Mouse (Mus musculus): ENCODE measurements around the gene Tmem222. TPM values are rescaled to one million over a fixed set of nuclear protein-coding genes. Genes with fewer than 3 reads are reported as not detected.
A peak's percentile ranks its signal among the peaks of the same experiment; 100 is the strongest.

The Tmem222 gene
- polyA plus RNA-seq, 1 experiment from 2014 or later, result 86.4 TPM

DNA sequence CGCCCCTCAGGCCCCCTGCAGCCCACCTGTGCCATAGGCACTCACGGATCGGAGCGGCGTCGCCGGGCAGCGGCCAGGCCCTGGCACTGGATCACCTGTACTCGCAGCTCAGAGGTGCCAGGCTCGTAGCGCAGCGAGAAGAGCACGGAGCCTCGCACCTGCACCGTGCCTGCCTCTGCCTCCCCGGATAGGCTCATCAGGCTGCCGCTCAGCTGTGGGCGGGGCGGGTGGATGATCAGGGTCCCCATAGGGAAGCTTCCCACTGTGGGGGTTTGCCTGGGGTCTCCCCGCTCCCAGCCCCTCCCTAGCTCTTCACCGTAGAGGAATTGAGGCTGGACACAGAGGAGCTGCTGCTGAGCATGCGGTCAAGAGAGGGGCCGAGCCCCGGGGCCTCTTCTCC lies 20.8 kb downstream of the Tmem222 start:
- H3K27ac ChIP-seq (replicated peaks; ENCODE audit: low read depth, low read length), result no peak overlapping the region
- ATAC-seq (ENCODE audit: insufficient number of reproducible peaks, low FRiP score, low TSS enrichment, low read depth), result no peak
- no peak for DNase-seq (ENCODE audit: low spot score)
- H3K9me3 ChIP-seq (ENCODE audit: control insufficient read depth, low read length), result no peaks in the 10 kb centered on the region
- H3K9ac ChIP-seq (ENCODE audit: low read length), result no peak overlapping the region
- H3K4me3 ChIP-seq (ENCODE audit: low read depth, low read length), result no peak overlapping the region
- peaks cover 3% of the 10 kb centered on the region; the same call in 1 of the 2 replicates for H3K4me1 ChIP-seq (ENCODE audit: control insufficient read depth, insufficient read depth, low read length)
- no peak overlapping the region for H3K4me2 ChIP-seq (ENCODE audit: low read depth, severe bottlenecking)
- no peaks in the 10 kb centered on the region for H3K36me3 ChIP-seq (ENCODE audit: control insufficient read depth, insufficient read depth, low read length)
- WGBS, result 13% methylated on average over 24 of the region's 24 CpGs
- H3K27me3 ChIP-seq (ENCODE audit: control insufficient read depth, insufficient read depth, low read length), result peaks cover 18% of the 10 kb centered on the region

DNA sequence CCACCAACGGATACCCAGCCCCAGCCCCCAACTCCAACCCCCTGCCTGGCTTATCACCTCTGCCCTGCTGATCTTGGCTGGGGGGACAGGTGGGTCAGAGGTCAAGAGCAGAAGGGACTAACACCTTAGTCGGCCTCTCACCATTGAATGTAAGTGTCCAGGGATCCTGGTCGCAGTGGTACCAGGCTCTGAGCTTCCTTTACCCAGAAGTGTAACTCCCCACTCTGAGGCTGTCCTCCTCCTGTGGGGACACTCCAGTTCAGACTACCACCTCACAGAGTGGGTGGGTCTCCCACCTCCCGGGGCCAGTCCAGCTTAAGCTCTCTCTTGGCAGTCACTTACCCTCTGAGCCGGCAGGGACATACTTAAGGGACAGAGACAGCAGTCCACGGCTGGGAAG lies 22.2 kb downstream of the Tmem222 start:
- ATAC-seq (ENCODE audit: insufficient number of reproducible peaks, low FRiP score, low TSS enrichment, low read depth), result no peak
- Histone ChIP-seq H3K9me3 (ENCODE audit: control insufficient read depth, low read length) (no peaks in the 10 kb centered on the region), H3K4me2 (ENCODE audit: low read depth, severe bottlenecking) (no peak overlapping the region), H3K4me1 (ENCODE audit: control insufficient read depth, insufficient read depth, low read length) (0 out of 2 replicates have a peak, but pooled peaks cover 2% of the 10 kb centered on the region), H3K27me3 (ENCODE audit: control insufficient read depth, insufficient read depth, low read length) (peaks cover 30% of the 10 kb centered on the region), H3K9ac (ENCODE audit: low read length) (no peak overlapping the region), H3K4me3 (ENCODE audit: low read depth, low read length) (no peak overlapping the region), H3K36me3 (ENCODE audit: control insufficient read depth, insufficient read depth, low read length) (no peaks in the 10 kb centered on the region; the same call in 1 of the 2 replicates), H3K27ac (replicated peaks; ENCODE audit: low read depth, low read length) (no peak overlapping the region)
- 65% methylated on average over 6 of the region's 6 CpGs for WGBS
- DNase-seq (ENCODE audit: low spot score), result no peak

DNA sequence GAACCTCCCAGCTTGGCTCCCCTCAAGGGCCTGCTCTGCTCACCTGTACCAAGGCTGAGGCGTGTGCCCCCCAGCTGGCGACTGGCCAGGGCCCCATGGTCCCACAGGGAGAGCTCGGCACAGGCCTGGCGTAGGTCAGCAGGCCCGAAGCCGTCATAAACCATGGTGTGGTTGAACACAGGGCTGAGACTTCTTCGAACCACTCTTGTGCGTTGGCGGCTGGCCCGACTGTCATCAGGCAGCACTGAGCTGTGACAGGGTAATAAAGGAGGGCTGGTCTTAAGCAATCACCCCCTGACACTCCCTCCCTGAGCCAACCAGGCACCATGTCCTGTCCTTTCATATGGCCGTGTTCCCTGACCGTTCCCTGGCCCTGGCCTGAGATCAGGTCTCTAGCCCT lies 24.2 kb downstream of the Tmem222 start:
- no peak overlapping the region for H3K4me2 ChIP-seq (ENCODE audit: low read depth, severe bottlenecking)
- H3K36me3 ChIP-seq (ENCODE audit: control insufficient read depth, insufficient read depth, low read length), result no peaks in the 10 kb centered on the region; the same call in 1 of the 2 replicates
- peaks cover 41% of the 10 kb centered on the region for H3K27me3 ChIP-seq (ENCODE audit: control insufficient read depth, insufficient read depth, low read length)
- H3K9ac ChIP-seq (ENCODE audit: low read length), result no peak overlapping the region
- no peak for DNase-seq (ENCODE audit: low spot score)
- H3K4me1 ChIP-seq (ENCODE audit: control insufficient read depth, insufficient read depth, low read length), result 0 out of 2 replicates have a peak, but pooled peaks cover 2% of the 10 kb centered on the region
- H3K4me3 ChIP-seq (ENCODE audit: low read depth, low read length), result no peak overlapping the region
- H3K27ac ChIP-seq (replicated peaks; ENCODE audit: low read depth, low read length), result no peak overlapping the region
- 57% methylated on average over 12 of the region's 12 CpGs for WGBS
- ATAC-seq (ENCODE audit: insufficient number of reproducible peaks, low FRiP score, low TSS enrichment, low read depth), result no peak
- no peaks in the 10 kb centered on the region for H3K9me3 ChIP-seq (ENCODE audit: control insufficient read depth, low read length)

DNA sequence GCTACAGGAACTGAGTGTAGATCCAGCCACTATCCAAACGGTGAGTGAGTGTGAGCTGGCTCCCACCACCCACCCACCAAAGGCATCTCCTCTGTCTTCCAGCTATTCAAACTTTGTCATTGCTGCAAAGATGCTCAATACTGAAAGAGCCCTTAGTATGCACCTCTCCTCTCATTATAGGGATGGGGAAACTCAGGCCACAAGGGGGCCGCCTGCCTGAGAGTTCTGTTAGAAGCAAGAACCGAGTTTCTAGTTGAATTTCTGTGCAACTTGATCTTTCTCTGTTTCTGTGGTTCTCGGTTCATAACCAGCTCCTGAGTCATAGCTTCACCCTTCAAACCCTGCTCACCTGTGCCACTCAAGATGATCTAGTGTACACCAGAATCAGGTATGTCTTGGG lies 25.5 kb downstream of the Tmem222 start:
- peaks cover 5% of the 10 kb centered on the region for H3K4me1 ChIP-seq (ENCODE audit: control insufficient read depth, insufficient read depth, low read length)
- DNase-seq (ENCODE audit: low spot score) (peak; percentile 45), ATAC-seq (ENCODE audit: insufficient number of reproducible peaks, low FRiP score, low TSS enrichment, low read depth) (no peak)
- H3K9ac ChIP-seq (ENCODE audit: low read length), result no peak overlapping the region
- WGBS, result 28% methylated on average over 4 of the region's 4 CpGs
- no peak overlapping the region for H3K4me3 ChIP-seq (ENCODE audit: low read depth, low read length)
- no peak overlapping the region for H3K4me2 ChIP-seq (ENCODE audit: low read depth, severe bottlenecking)
- H3K36me3 ChIP-seq (ENCODE audit: control insufficient read depth, insufficient read depth, low read length), result no peaks in the 10 kb centered on the region; the same call in 1 of the 2 replicates
- H3K9me3 ChIP-seq (ENCODE audit: control insufficient read depth, low read length), result no peaks in the 10 kb centered on the region
- peaks cover 47% of the 10 kb centered on the region for H3K27me3 ChIP-seq (ENCODE audit: control insufficient read depth, insufficient read depth, low read length)
- H3K27ac ChIP-seq (replicated peaks; ENCODE audit: low read depth, low read length), result no peak overlapping the region

DNA sequence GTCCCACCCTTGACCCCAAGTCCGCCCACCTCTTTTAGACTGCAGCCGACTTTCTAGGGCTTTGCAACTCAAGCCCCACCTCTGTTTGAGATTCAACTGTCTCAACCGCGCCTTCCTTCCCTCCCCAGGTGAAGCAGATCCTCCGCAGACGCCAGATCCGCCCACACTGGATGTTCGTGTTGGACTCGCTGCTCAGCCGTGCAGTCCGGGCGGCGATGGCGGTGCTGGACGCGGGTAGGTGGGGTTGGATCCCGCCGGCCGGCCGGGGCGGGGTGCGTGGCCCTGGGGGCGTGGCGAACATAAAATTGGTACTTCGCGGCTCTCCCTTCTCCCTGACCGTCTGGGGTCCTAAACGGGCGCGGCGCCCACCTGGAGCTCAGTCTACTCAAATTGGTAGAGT lies 26.4 kb downstream of the Tmem222 start:
- Histone ChIP-seq H3K27ac (replicated peaks; ENCODE audit: low read depth, low read length) (no peak overlapping the region), H3K9me3 (ENCODE audit: control insufficient read depth, low read length) (no peaks in the 10 kb centered on the region), H3K4me3 (ENCODE audit: low read depth, low read length) (peak overlapping the region; percentile 35), H3K9ac (ENCODE audit: low read length) (peak overlapping the region; percentile 40), H3K36me3 (ENCODE audit: control insufficient read depth, insufficient read depth, low read length) (no peaks in the 10 kb centered on the region; the same call in 1 of the 2 replicates), H3K4me2 (ENCODE audit: low read depth, severe bottlenecking) (peak overlapping the region; percentile 51), H3K4me1 (ENCODE audit: control insufficient read depth, insufficient read depth, low read length) (peaks cover 8% of the 10 kb centered on the region), H3K27me3 (ENCODE audit: control insufficient read depth, insufficient read depth, low read length) (peaks cover 51% of the 10 kb centered on the region)
- 1% methylated on average over 31 of the region's 31 CpGs for WGBS
- no peak for ATAC-seq (ENCODE audit: insufficient number of reproducible peaks, low FRiP score, low TSS enrichment, low read depth)
- DNase-seq (ENCODE audit: low spot score), result peak; percentile 61

DNA sequence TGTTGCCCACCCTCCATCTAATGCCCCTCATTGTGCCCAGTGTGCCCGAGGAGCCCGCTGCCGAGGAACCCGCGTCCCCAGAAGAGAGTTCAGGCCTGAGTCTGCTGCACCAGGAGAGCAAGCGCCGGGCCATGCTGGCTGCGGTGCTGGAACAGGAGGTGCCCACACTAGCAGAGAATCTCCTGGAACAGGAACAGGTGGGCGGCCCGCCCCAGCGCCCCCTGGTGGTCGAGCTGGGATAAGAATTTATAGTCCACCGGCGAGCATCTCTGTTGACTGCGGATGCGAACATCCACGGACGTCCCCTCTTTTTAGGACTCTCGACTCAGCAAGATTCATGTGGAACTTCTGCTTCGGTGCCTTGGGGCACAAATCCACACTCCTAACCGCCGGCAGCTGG lies 27.0 kb downstream of the Tmem222 start:
- peaks cover 48% of the 10 kb centered on the region for H3K27me3 ChIP-seq (ENCODE audit: control insufficient read depth, insufficient read depth, low read length)
- no peak overlapping the region for H3K27ac ChIP-seq (replicated peaks; ENCODE audit: low read depth, low read length)
- H3K4me3 ChIP-seq (ENCODE audit: low read depth, low read length), result peak overlapping the region; percentile 35
- ATAC-seq (ENCODE audit: insufficient number of reproducible peaks, low FRiP score, low TSS enrichment, low read depth), result no peak
- 2% methylated on average over 22 of the region's 22 CpGs for WGBS
- H3K4me2 ChIP-seq (ENCODE audit: low read depth, severe bottlenecking), result peak overlapping the region; percentile 51
- H3K9me3 ChIP-seq (ENCODE audit: control insufficient read depth, low read length), result no peaks in the 10 kb centered on the region
- H3K36me3 ChIP-seq (ENCODE audit: control insufficient read depth, insufficient read depth, low read length), result no peaks in the 10 kb centered on the region; the same call in 1 of the 2 replicates
- DNase-seq (ENCODE audit: low spot score), result peak; percentile 92
- H3K9ac ChIP-seq (ENCODE audit: low read length), result peak overlapping the region; percentile 40; the same call in 1 of the 2 replicates
- H3K4me1 ChIP-seq (ENCODE audit: control insufficient read depth, insufficient read depth, low read length), result peaks cover 8% of the 10 kb centered on the region

DNA sequence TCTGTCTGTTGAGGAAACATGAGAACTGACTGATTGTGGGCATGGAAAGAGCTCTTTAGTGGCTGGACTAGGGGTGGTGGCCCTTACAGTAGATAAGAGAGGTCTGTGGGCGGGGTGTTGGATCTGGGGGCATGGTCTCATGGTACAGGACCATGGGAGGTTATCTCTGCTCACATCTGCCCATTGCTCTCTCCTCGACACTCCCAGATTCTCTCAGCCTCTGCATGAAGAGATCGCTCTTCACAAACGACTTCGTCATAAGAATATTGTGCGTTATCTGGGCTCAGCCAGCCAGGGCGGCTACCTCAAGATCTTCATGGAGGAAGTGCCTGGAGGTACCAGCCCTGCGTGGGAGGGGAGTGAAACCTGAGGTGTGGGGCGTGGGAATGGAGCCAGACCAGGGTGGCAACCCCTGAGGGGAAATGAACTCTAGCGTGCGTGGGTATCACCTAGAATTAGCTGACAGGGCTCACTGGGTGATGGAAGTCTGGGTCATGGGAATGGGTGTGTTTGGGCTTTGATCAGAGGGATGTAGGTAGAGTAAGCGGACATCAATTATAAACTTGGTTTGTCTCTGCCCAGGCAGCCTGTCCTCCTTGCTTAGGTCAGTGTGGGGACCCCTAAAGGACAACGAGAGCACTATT lies 29.7 kb downstream of the Tmem222 start:
- DNase-seq (ENCODE audit: low spot score) (no peak), ATAC-seq (ENCODE audit: insufficient number of reproducible peaks, low FRiP score, low TSS enrichment, low read depth) (no peak)
- Histone ChIP-seq H3K27ac (replicated peaks; ENCODE audit: low read depth, low read length) (no peak overlapping the region), H3K27me3 (ENCODE audit: control insufficient read depth, insufficient read depth, low read length) (peaks cover 47% of the 10 kb centered on the region), H3K4me1 (ENCODE audit: control insufficient read depth, insufficient read depth, low read length) (peaks cover 8% of the 10 kb centered on the region), H3K9ac (ENCODE audit: low read length) (no peak overlapping the region), H3K4me3 (ENCODE audit: low read depth, low read length) (no peak overlapping the region), H3K4me2 (ENCODE audit: low read depth, severe bottlenecking) (no peak overlapping the region), H3K9me3 (ENCODE audit: control insufficient read depth, low read length) (no peaks in the 10 kb centered on the region), H3K36me3 (ENCODE audit: control insufficient read depth, insufficient read depth, low read length) (no peaks in the 10 kb centered on the region; the same call in 1 of the 2 replicates)
- 74% methylated on average over 13 of the region's 13 CpGs for WGBS

DNA sequence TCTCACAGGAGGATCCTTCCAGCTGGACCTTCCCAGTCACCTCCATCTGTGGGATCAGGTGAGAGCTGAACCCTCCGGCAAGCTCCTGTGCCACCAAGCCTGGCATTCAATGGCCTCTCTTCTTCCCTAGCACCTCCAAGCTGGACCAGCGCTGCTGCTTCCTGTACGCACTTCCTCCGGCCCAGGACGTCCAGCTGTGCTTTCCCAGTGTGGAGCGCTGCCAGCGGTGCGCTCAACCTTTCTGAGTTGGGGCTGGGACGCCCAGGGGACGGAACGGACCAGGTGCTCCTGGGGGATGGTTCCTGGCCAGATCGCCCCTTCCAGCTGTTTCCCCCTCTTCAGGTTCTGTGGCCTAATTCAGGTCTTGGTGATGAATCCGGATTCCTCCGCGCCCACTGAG lies 30.5 kb downstream of the Tmem222 start:
- DNase-seq (ENCODE audit: low spot score) (no peak), ATAC-seq (ENCODE audit: insufficient number of reproducible peaks, low FRiP score, low TSS enrichment, low read depth) (no peak)
- H3K27me3 ChIP-seq (ENCODE audit: control insufficient read depth, insufficient read depth, low read length), result peaks cover 45% of the 10 kb centered on the region
- H3K36me3 ChIP-seq (ENCODE audit: control insufficient read depth, insufficient read depth, low read length), result no peaks in the 10 kb centered on the region; the same call in 1 of the 2 replicates
- no peaks in the 10 kb centered on the region for H3K9me3 ChIP-seq (ENCODE audit: control insufficient read depth, low read length)
- no peak overlapping the region for H3K4me2 ChIP-seq (ENCODE audit: low read depth, severe bottlenecking)
- H3K4me3 ChIP-seq (ENCODE audit: low read depth, low read length), result no peak overlapping the region
- H3K27ac ChIP-seq (replicated peaks; ENCODE audit: low read depth, low read length), result no peak overlapping the region
- peaks cover 8% of the 10 kb centered on the region for H3K4me1 ChIP-seq (ENCODE audit: control insufficient read depth, insufficient read depth, low read length)
- H3K9ac ChIP-seq (ENCODE audit: low read length), result no peak overlapping the region
- 19% methylated on average over 15 of the region's 15 CpGs for WGBS
